Mouse (Mus musculus) fibroblast of lung, adult 2 months (primary cell): ENCODE measurements around the gene Dsp.

Experiments
- DNase-seq: peaks from one replicate; pipeline ENCODE4 v3.0.0-alpha.2; 2011; ENCODE audit warnings: low read depth

Dsp gene

DNA sequence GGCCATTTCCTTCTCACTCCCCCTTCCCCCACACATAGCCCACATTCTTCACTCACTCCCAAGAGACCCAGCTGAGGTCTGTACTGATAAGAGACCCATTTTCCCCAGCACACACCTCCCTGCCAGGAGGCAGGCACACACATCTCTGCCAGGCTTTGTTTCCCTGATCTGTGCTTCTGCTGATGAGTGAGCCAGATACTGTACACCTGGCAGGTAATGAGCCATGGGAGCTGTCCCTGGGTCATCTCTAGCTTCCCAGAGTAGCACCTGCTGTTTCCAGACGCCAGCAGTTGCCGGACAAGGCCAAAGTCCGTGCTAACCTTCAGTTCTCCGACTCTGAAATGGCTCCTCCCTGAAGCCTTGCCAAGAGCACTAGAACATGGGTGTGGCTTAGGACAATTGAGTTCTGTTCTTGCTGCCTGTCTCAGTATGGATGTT is 19.6 kb downstream of the Dsp start:
- DNase-seq: no peak

DNA sequence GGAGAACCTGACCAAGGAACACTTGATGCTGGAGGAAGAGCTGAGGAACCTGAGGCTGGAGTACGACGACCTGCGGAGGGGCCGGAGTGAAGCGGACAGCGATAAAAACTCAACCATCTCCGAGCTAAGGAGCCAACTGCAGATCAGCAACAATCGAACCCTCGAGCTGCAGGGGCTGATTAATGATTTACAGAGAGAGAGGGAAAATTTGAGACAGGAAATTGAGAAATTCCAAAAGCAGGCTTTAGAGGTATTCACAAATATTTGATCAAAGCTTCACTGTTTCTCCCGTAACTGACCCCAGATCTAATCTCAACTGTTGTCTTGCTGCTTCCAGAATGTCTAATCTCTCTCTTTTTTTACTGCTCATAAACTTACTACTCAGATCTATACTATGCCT is 42.3 kb downstream of the Dsp start:
- no peak for DNase-seq

GRCm38 (mm10) chr13:38201413-38201812 is 50.3 kb downstream of the Dsp start:
- no peak for DNase-seq

GRCm38 (mm10) chr13:38204171-38204570 is 53.1 kb downstream of the Dsp start:
- no peak for DNase-seq

DNA sequence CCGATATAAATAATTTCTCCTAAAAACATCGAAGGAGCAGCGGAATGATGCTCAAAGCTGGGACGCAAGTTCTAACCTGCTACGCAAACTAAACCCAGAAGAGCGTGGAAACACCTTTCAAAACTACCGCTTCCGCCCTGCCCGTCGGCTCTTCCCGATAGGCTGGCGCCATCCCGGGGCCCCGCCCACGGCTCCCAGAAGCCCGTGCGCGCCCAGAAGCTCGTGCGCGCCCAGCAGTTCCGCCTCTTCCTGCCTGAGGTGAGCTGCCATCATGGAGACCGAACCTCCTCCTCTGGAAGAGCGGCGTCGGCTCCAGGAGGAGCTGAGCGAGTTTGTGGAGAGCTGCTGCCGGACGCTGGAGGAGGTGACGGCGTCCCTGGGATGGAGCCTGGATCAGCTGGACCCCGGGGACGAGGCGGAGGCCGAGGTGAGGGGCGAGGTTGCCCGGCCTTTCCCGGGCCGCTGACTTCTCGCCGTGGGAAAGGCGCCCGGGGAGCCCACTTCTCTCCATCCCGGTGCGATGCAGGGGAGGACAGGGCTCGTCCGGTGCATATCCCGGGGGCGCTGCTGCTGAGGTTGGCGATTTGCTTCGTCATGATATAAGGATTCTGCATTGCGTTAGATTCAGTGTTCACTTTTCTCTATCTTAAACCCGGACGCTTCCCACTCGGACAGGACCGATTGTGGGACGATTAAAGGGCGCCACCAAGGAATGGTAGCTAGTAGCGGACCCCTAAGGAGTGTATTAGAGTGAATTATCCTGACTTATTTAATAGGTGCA is 53.8 kb downstream of the Dsp start, which contains the start of gene Snrnp48:
Snrnp48 (plus strand) TSS at position 237 of the 781 bp plus-strand sequence.
- peak; percentile 72 for DNase-seq

- no peak for DNase-seq
These were observed 60.0 kb downstream of the Dsp start for GRCm38 (mm10) chr13:38211122-38211521.

- DNase-seq: no peak
These were observed 67.6 kb downstream of the Dsp start for GRCm38 (mm10) chr13:38218686-38219085.

DNA sequence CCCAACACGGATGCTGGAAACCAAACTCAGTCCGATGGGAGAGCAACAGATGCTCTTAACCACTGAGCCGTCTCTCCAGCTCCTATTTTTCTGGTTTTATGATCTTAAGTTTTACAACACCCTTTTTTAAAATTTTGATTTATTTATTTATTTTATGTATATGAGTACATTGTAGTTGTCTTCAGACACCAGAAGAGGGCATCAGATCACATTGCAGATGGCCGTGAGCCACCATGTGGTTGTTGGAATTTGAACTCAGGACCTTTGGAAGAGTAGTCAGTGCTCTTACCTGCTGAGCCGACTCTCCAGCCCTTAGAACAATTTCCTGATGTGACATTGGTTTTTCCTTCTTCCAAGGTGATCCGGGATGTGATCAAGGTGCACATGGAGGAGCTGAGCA is 69.2 kb downstream of the Dsp start:
- DNase-seq: no peak

DNA sequence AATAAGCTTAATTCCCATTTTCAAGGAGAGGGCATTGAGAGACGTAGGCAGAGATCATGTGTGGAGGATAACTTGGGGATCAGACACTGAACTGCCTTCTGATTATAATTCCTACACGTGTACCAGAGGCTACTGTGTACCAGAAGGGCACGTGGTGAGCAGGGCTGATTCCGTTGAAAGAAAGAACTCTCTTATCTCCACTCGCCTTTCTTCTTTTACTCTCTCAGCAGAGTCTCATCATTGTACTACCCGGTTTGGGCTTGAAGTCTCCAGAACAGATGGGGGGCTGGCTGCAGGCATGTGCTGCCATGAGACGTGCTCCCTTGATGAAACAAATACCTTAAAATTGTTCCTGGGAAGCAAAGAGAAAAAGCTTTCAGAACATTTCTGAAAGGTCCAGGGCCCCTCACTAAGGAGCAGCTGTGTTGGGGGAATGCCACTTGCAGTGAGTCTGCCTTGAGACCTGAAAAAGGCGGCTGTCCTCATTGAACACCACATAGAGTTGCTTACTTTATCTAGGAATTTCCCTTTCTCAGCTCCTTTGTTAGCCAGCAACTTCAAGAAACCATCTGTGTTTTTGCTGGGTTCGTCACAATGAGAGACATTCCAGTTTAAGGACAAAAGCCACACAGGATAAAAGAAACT is 79.2 kb downstream of the Dsp start:
- DNase-seq: no peak

DNA sequence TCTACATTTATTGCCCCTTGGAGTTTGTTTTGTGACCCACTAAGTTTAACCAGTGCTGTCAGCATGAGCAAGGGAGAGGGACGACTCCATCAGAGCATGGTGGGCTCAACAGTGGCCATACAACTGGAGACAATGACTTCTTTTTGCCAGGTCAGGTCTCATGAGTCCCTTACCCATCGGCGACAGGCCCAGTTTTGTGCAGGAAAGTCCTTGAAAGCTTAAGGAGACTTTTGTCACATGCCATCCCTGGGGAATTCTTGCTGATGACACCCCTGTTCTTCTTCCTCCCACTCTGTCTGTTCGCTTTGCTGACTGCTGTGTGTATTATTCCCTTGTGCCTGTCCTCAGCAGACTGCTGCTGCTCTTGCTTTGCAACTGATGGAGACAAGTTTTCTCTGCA is 81.3 kb downstream of the Dsp start:
- no peak for DNase-seq

DNA sequence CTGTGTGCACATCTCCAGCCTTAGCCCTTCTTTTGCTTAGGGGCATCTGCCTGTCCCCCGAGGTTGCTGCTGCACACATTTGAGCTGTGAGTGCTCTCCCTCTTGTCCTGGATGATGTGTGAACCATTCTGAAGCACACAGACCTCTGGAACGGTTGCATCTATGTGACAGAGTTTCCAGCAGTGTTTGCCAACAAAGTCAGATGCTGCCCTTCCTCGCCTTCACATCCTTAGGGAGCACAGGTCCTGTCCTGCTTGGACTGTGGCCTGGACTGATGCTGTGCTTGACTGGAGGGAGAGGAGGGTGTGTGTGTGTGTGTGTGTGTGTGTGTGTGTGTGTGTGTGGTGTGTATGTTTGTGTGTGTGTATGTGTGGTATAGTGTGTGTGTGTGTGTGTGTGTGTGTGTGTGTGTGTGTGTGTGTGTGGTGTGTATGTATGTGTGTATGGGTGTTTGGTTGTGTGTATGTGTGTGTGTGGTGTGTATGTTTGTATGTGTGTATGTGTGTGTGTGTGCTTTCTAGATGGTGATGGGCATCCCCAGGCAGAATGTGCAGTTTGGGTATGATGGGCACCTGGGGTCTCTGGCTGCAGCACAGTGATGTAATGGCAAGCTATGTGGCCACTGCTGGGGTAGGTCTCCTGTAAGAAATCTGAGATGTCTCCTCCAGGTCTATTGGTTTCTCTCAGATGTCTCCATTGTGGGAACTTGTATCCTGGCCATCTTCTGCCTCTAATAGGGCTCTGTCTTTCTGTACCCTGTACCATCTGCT is 81.9 kb downstream of the Dsp start:
- no peak for DNase-seq

DNA sequence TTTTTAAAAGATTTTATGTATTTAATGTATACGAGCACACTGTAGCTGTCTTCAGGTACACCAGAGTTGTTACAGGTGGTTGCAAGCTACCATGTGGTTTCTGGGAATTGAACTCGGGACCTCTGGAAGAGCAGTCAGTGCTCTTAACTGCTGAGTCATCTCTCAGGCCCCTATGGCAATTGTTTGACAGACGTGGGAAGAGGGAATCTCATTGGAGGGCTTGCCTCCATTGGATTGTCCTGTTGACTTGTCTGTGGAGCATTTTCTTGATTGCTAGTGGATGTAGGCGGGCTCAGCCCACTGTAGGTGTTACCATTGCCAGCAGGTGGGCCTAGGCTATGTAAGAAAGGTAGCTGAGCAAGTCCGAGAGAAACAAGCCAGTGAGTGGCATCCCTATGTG is 83.6 kb downstream of the Dsp start:
- no peak for DNase-seq

- DNase-seq: no peak
These were observed 84.3 kb downstream of the Dsp start for GRCm38 (mm10) chr13:38235370-38235769.

DNA sequence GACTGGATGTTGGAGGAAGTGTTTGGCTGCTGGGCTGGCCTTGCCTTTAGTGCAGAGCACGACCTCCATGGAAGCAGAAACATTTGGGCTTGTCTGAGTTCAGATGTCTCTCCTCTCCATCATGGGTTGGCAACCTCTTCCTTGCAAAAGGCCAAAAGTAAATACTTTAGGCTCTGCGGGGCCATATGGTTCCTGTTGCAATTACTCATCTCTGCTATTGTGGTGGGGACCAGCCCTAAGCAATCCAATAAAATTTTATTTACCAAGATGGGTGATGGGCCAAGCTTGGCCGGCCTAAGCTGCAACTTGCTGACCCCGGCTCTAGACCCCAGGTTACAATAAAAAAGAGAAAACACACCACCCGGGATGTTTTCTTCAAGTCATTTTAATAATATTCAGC is 97.1 kb downstream of the Dsp start:
- no peak for DNase-seq
